Mouse (Mus musculus) right cerebral cortex, adult 18-20 months (tissue): ENCODE measurements around the gene Arl6ip1.
"Not testable (repeated sequence)": the region's sequence is repeated elsewhere in the genome, so short reads cannot be mapped to it uniquely, and the experiment has no call there.

Experiments used
- DNase-seq: peaks from one replicate; pipeline ENCODE4 v3.0.0; 2022; ENCODE audit warnings: mixed read lengths

Gene Arl6ip1

GRCm38 (mm10) chr7:118129430-118130041 is at the start of gene Arl6ip1:
Gene Arl6ip1 (minus strand): TSS chr7:118129662.
- DNase-seq: peak; percentile 98

GRCm38 (mm10) chr7:118175821-118176355 is 46.4 kb upstream of the Arl6ip1 start:
- no peak for DNase-seq

GRCm38 (mm10) chr7:118170125-118170524 is 40.7 kb upstream of the Arl6ip1 start:
- DNase-seq: not testable (repeated sequence)

DNA sequence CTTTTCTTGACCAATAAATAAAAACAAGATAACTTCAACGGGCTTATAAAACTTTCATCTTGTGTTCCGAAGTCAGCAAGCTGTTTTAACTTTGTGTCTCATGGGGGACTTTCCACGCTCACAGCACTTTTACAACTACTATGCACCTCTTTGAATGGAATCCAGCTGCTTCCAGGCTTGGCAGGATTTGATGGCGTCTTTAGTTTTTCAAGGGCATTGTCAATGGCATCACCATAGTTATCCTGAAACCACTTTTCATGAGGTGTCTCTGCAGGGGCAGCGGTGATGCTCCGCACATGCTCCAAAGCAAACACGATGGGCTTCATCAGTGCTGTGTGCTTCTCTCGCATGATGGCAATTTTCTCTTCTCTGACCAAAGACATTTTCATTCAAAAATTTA is 33.5 kb upstream of the Arl6ip1 start:
- no peak for DNase-seq

DNA sequence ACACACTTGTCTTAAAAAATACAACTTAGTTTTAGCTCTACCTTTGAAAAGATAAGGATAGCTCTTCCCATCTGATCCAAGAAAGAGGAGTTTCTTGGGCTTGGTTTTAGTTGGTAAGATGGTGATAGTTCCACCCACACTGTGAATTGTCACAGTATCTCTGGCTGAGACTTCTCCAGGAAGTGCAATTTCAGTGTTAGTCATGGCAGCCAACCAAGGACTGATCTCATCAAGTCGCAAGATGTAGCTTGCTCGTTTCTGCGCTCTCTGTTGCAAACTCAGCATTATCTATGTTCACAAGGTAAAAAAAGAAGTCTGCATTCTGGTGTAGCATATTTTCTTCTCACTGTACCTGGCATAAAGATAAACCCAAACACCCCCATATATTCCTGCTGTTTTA is 30.7 kb upstream of the Arl6ip1 start:
- DNase-seq: peak; percentile 76

DNA sequence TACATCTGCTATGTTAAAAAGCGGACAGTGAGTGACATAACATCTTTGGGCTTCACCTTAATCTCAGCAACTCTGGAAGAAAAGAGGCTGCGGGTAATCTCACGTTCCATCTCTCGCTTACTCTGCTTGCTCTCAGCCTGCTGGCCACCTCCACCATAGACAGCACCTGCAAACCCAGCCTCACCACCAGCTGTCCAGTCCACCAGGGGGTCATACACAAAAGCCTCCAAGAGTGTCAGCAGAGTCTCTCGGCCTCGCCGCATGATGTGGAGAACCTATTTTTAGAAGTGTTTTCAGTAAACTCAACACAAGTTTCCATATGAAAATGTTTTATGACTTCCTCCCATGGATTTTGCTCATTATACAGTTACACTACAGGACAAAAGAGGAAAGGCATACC is 27.0 kb upstream of the Arl6ip1 start:
- DNase-seq: no peak

DNA sequence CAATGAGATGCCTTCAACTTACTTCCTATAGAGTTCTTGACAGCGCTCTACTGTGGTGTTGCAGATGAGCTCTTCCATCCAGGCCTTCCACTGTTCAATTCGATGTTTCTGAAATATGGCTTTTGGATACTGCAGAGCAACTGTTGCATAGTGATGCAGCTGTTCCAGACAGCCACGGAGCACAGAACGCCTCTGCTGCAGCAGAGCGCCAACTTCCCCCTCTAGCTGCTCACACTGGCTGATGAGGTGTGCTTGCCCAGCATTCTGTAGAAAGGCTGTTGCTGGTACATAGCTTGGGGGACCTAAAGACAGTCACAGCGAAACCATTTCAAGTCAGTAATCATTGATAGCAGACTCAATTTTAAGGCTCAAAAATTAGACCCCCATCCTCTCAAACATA is 24.7 kb upstream of the Arl6ip1 start:
- peak; percentile 46 for DNase-seq

DNA sequence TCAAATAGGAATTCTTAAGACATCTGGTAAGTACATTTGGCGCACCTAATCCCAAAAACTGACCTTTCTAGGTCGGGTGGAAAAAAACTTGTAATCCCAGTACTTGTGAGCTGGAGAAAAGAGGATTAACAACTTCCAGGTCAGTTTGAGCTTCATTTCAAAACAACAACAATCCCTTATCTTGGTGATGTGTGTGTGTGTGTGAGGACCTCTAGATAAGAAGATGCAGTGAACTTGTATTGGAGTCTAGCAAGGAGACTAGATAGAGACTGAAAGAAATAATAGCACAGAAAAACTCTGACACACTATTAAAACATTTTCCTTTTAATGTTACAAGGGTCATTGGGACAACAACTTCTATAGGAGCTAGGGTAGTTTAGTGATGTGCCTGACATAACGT is 14.1 kb upstream of the Arl6ip1 start:
- no peak for DNase-seq

- no peak for DNase-seq
Measured at GRCm38 (mm10) chr7:118143123-118143522, 13.7 kb upstream of the Arl6ip1 start.

DNA sequence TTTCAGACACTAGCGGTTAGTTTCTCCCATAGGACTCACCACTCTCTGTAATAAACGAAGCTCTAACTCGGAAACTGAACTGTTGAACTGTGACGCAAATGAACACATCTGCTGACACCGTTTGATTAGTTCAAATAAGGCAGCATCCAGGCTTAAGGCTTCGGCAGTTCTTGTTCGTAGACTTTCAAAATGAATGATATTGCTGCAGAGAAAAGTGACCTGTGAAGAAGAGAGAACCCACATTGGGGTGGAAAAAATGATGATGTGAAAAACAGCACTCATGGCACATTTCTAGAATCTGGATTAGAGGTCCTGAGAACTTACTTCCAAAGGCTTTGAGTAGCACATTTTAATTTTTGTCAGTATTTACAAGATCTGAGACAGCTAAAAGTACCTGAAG is 11.8 kb upstream of the Arl6ip1 start:
- DNase-seq: no peak

GRCm38 (mm10) chr7:118135128-118135527 is 5.7 kb upstream of the Arl6ip1 start:
- DNase-seq: no peak

DNA sequence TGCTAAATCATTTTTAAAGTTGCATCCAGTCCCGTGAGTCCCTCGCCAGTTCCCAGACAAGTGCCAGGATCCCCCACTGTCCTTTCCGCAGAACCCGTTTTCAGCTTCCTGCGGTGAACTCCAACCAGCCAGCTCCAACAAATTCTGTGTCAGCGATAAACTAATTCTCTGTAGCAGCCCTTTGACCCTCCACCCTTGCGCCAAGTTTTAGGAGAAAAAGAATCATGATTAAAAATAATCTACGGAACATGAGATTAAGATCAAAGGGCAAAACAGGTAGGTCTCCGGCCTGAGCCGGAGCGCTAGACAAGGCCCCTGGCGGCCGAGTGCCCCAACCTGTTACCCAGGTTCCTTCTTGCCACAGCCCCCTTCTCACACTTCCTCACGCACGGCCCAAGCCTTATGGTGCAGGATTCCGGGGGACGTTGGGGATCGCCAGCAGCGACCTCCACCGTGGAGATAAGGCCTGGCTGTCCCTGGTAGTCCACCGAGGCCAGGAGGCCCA is 485 bp downstream of the Arl6ip1 start:
- no peak for DNase-seq

DNA sequence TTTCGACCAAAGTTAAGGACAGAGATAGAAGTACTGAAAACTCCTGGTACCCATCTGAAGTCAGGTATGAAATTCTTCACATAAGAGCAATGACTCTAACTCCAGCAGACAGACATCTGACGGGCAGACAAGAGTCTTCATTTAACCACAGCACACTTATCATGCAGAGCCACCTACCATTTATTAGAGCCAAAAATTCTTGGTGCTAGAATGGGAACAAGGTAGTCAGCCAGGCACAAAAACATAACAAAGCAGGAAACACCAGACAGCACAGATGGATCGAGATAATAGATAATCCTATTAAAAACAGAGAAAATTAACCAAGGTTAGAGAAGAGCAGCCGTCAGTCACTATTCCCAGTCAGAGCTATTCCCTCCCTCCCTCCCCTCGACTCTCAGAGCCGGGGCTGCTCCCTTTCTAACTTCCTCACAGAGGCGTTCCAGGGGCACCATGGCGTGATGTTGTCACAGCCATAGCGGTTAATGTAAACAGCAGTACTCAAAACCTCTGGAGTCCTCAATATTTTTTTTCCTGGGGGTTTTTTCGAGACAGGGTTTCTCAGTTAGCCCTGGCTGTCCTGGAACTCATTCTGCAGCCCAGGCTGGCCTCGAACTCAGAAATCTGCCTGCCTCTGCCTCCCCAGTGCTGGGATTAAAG is 3.1 kb downstream of the Arl6ip1 start:
- no peak for DNase-seq

- DNase-seq: no peak
Measured at GRCm38 (mm10) chr7:118125736-118126135, 3.7 kb downstream of the Arl6ip1 start.

GRCm38 (mm10) chr7:118123512-118124411 is 5.7 kb downstream of the Arl6ip1 start:
- DNase-seq: peak; percentile 54

DNA sequence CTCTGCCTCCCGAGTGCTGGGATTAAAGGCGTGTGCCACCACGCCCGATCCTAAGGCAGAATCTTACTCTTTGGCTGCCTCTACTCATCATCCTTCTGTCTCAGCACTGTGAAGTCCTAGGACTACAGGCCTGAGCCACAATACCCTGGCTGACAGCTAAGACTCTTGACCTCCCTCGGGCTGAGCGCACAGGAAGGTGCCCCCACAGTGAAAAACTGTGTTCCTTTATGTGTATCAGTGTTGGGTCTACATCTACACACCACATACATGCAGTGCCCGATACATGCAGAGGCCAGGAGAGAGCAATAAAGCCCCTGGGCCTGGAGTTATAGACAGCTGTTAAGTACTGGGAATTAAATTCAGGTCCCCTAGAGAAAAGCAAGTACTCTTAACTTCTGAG is 7.2 kb downstream of the Arl6ip1 start:
- no peak for DNase-seq

DNA sequence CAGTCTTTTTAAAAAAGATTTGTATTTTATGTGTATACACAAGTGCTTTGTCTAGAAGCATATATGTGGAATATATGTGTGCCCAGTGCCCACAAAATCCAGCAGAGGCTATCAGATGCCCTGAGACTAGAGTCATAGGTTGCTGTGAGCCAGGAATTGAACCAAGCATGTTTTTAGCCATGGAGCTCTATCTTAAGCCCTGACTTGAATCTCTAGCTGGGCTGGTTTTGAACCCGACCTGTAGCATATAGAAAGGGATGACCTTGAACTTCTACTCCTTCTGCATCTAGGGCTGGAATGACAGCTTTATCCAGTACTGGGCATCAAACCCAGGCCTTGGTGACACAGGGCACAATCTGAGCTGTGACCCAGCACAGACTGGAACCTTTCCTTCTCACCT is 8.8 kb downstream of the Arl6ip1 start:
- DNase-seq: no peak

DNA sequence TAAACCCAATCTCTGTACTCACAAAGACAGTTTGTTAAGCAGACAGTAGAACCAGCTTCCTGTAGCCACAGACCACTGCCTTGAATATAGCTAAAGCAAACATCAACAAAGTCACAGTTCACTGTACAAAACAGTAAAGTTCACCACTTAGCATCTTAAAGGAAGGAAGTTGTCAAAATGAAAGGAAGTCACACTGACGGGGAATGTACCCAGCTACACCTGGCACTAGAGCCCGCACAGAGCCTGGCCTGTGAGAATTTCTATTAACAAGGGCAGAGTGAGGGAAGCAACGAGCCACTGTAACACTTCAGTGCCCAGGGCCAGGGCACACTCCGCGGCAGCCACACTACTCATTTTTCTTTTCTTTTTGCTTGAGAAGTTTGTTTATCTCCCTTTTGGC is 9.5 kb downstream of the Arl6ip1 start:
- DNase-seq: no peak

- DNase-seq: no peak
Measured at GRCm38 (mm10) chr7:118119142-118119541, 10.3 kb downstream of the Arl6ip1 start.

DNA sequence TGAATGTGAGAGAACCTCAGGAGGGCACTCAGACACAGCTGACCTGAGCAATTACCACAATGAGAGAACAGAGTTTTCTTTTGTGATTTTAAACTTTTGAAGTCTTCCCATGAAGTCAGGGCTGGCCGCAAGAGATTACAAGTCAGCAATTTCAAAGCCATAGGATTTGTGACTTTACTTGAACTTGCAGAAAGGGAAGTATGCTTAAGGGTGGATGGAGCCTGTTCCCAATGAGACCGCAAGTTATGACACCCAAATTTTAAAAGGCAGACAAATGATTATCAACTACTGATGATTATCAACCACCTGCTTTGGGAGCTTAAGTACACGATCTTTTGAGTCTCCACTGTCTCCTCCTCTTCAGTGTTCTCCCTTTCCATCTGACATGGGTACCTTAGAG is 11.0 kb downstream of the Arl6ip1 start:
- DNase-seq: no peak

DNA sequence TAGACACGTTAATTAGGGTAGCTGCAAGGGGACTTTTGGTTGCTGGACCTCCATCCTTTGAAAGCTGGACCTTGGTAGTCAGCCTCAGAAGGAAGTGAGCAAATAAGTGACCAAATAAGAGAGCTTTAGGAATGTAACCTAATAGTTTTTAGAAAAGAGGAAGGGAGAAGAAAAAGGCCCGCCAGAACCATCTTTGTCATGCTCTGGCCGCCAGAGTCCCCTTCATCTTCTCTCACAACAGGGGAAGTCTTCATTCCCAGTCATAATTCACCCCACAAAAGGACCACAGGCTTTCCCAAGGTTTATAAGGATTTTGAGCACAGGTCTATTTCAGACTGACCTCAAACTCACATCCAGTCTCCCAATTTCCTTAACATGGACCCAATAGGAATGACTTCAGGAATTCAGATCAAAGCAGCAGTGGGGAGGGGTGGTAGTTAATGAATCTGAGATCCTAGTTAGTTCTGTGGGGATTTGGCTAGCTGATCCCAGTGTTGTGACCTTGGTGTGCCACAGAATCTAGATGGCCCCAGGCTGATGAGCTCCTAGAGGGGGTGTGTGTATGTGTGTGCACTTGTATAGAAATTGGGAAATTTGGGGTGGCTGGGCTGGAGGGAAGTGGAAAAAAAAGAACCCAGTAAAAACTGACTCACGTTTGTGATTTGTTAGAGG is 11.8 kb downstream of the Arl6ip1 start:
- DNase-seq: no peak

DNA sequence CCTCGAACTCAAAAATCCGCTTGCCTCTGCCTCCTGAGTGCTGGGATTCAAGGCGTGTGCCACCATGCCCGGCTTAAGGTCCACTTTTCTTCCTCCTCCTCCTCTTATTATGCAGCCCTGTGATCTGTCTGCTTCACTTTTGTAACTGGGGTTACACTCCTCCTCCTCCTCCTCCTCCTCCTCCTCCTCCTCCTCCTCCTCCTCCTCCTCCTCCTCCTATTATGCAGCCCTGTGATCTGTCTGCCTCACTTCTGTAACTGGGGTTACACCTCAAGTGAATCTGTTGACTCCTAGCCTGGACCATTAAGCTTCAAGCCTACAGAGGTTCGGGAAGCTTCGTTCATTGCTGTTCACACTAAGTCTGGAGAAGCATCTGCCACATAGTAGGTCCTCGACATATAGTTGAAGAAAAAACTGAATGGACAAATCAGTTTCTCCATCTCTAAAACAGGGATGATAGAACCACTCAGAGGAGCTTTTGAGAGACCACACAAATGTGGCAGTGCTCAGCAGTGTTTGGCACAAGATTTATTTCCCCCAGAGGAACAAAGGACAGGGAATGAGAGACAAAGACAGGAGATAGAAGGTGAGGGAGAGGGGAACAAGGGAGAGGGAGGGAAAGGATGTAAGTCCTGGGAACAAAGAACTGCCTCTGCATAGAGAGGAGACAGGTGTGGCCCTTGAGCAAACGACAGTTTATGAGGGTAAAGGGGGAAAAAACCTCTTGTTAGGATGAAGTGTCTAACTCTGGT is 12.5 kb downstream of the Arl6ip1 start:
- DNase-seq: no peak
